Mouse (Mus musculus) liver, embryonic 16.5 days (tissue): ENCODE measurements around the gene Cyb561d2. TPM values are rescaled to one million over a fixed set of nuclear protein-coding genes. Genes with fewer than 3 reads are reported as not detected.
"Not testable (repeated sequence)": the region's sequence is repeated elsewhere in the genome, so short reads cannot be mapped to it uniquely, and the experiment has no call there.

ENCODE experiments used
- ATAC-seq: fragments of 200-750 bp; cut with Nextera tagmentation; 2 replicates; pipeline ENCODE4 v1.8.0; 2017; ENCODE audit warnings: low read depth, mild to moderate bottlenecking, moderate number of reproducible peaks, moderate library complexity
- H3K27ac ChIP-seq: fragments of 300-500 bp; sonication (generic); 2 replicates; pipeline ENCODE4 v1.5.1; 2014; ENCODE audit warnings: mild to moderate bottlenecking, low read length
- H3K27me3 ChIP-seq: fragments of 300-500 bp; sonication (generic); 2 replicates; pipeline ENCODE4 v1.6.1; 2014; ENCODE audit warnings: low read depth, low read length, mixed read lengths; ENCODE audit not compliant: control insufficient read depth, insufficient read depth
- H3K36me3 ChIP-seq: fragments of 300-500 bp; sonication (generic); 2 replicates; pipeline ENCODE4 v1.6.1; 2014; ENCODE audit warnings: mild to moderate bottlenecking; ENCODE audit not compliant: control insufficient read depth, insufficient read depth
- H3K4me1 ChIP-seq: fragments of 300-500 bp; sonication (generic); 2 replicates; pipeline ENCODE4 v1.6.1; 2014; ENCODE audit warnings: low read depth, low read length, mixed read lengths; ENCODE audit not compliant: control insufficient read depth
- H3K4me2 ChIP-seq: fragments of 300-500 bp; sonication (generic); 2 replicates; pipeline ENCODE4 v1.6.1; 2014; ENCODE audit warnings: low read depth, low read length, mixed read lengths
- H3K4me3 ChIP-seq: fragments of 300-500 bp; sonication (generic); 2 replicates; pipeline ENCODE4 v1.5.1; 2014; ENCODE audit warnings: low read depth, mild to moderate bottlenecking, low read length
- H3K9ac ChIP-seq: fragments of 300-500 bp; sonication (generic); 2 replicates; pipeline ENCODE4 v1.6.1; 2014; ENCODE audit warnings: low read depth, low read length
- H3K9me3 ChIP-seq: fragments of 300-500 bp; sonication (generic); replicated peaks from 2 replicates; pipeline ENCODE4 v1.6.1; 2016; ENCODE audit warnings: low read length; ENCODE audit not compliant: control insufficient read depth
- WGBS: fragments of 180-500 bp; shearing (Covaris S2); extraction: QIAGEN DNeasy Blood & Tissue Kit; methylation state at CpG from one replicate; pipeline ENCODE4 v1.1.7; 2014; ENCODE audit not compliant: insufficient replicate concordance; 5-methylcytosine and 5-hydroxymethylcytosine counted together
- polyA plus RNA-seq: library from polyadenylated mRNA; unstranded; fragments of >200 nt; fragmentation: Nextera tagmentation; extraction: Ambion mirVana; gene quantifications from 2 replicates; pipeline ENCODE4 v1.2.1, GENCODE M21; 2015

Gene Cyb561d2
- polyA plus RNA-seq, 1 experiment from 2014 or later: 11.2 TPM

DNA sequence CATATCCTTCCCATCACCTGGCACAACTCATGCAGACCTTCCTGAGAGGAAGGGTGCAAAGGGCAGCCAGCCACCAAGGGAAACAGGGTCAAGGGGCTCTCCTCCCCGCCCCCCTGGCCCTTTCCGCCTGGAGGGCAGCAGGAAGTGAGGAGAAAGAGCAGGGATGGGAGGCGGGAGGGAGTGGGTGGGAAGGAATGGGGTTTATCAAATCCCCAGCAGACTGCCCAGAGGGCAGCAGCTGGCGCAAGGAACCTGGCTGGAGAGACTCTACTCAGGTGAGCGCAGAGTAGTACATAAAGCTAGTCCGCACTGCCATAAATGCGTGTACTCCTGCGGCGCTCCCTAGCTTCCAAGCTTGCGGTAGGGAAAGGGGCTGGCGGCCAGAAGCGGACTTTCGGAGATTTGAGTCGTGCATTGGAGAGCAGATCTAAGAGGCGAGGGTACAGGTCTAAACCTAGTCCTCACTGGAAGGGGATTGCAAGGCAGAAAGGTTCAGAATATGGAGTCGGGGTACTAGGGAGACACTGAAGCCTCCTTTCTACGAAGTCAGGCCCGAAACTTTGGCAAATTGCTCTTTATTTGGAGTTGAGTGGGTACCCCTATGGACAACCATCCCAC lies 25.8 kb upstream of the Cyb561d2 start, which contains the start of gene Hyal2:
TSS of gene Hyal2 (plus strand) at position 244 of the 618 bp plus-strand sequence.
- 43% methylated on average over 18 of the region's 18 CpGs for WGBS
- peak within 1 kb of the TSS; percentile 81 for H3K4me2 ChIP-seq
- H3K9me3 ChIP-seq: no peaks in the 10 kb centered on the region
- no peak for ATAC-seq
- H3K27ac ChIP-seq: peak within 1 kb of the TSS; percentile 92
- H3K36me3 ChIP-seq: peaks cover 4% of the 10 kb centered on the region
- H3K27me3 ChIP-seq: no peaks in the 10 kb centered on the region
- H3K4me3 ChIP-seq: peak within 1 kb of the TSS; percentile 74
- peaks cover 73% of the 10 kb centered on the region for H3K4me1 ChIP-seq
- H3K9ac ChIP-seq: peak within 1 kb of the TSS; percentile 80

GRCm38 (mm10) chr9:107566855-107567254 lies 24.9 kb upstream of the Cyb561d2 start:
- H3K4me1 ChIP-seq: peaks cover 66% of the 10 kb centered on the region
- no peaks in the 10 kb centered on the region for H3K27me3 ChIP-seq
- H3K4me2 ChIP-seq: peak overlapping the region; percentile 81; the same call in 1 of the 2 replicates
- peaks cover 4% of the 10 kb centered on the region for H3K36me3 ChIP-seq
- 38% methylated on average over 3 of the region's 3 CpGs for WGBS
- no peak for ATAC-seq
- H3K9me3 ChIP-seq: no peaks in the 10 kb centered on the region
- H3K9ac ChIP-seq: peak overlapping the region; percentile 21; the same call in 1 of the 2 replicates
- peak overlapping the region; percentile 92 for H3K27ac ChIP-seq
- H3K4me3 ChIP-seq: no peak overlapping the region

GRCm38 (mm10) chr9:107566041-107566709 lies 24.2 kb upstream of the Cyb561d2 start:
- peak overlapping the region; percentile 17; the same call in 1 of the 2 replicates for H3K4me2 ChIP-seq
- peak overlapping the region; percentile 92 for H3K27ac ChIP-seq
- H3K27me3 ChIP-seq: no peaks in the 10 kb centered on the region
- H3K9ac ChIP-seq: no peak overlapping the region
- H3K4me3 ChIP-seq: no peak overlapping the region
- no peak for ATAC-seq
- WGBS: 48% methylated on average over 15 of the region's 15 CpGs
- peaks cover 60% of the 10 kb centered on the region for H3K4me1 ChIP-seq
- no peaks in the 10 kb centered on the region for H3K9me3 ChIP-seq
- H3K36me3 ChIP-seq: peaks cover 10% of the 10 kb centered on the region

DNA sequence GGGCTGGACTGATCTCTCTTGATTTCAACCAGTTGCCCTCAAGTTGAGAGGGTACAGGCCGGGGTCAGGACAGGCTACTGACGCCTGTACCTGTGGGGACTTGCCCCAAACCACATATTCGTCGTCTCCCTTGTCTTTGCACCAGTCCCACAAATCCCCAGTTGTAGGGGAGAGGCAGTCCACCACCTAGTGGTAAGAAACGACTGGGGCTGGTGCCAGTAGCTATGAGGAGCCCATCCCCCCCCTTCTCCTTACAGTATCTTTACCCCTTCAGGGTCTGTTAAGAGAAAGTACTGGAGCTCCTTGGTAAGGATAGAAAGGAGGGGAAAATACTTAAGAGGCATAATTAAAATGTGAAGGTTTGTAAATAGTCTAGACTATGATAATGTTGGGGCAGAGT lies 23.6 kb upstream of the Cyb561d2 start:
- not testable (repeated sequence) for H3K4me2 ChIP-seq, H3K4me3 ChIP-seq, H3K9ac ChIP-seq, H3K9me3 ChIP-seq, H3K27me3 ChIP-seq, ATAC-seq, H3K27ac ChIP-seq
- 44% methylated on average over 5 of the region's 5 CpGs for WGBS
- peaks cover 14% of the 10 kb centered on the region for H3K36me3 ChIP-seq
- H3K4me1 ChIP-seq: peaks cover 53% of the 10 kb centered on the region

- H3K9me3 ChIP-seq: no peaks in the 10 kb centered on the region
- H3K27me3 ChIP-seq: no peaks in the 10 kb centered on the region
- peak within 1 kb of the TSS; percentile 87 for H3K4me2 ChIP-seq
- peaks cover 35% of the 10 kb centered on the region for H3K36me3 ChIP-seq
- WGBS: under 1% methylated on average over 46 of the region's 46 CpGs
- peak within 1 kb of the TSS; percentile 83 for H3K27ac ChIP-seq
- peak; percentile 96 for ATAC-seq
- peak within 1 kb of the TSS; percentile 92 for H3K4me3 ChIP-seq
- peaks cover 40% of the 10 kb centered on the region for H3K4me1 ChIP-seq
- peak within 1 kb of the TSS; percentile 92 for H3K9ac ChIP-seq
These were observed 21.1 kb upstream of the Cyb561d2 start, which contains the start of gene Tusc2 for GRCm38 (mm10) chr9:107563029-107563581. Tusc2 (plus strand) TSS chr9:107563255.

DNA sequence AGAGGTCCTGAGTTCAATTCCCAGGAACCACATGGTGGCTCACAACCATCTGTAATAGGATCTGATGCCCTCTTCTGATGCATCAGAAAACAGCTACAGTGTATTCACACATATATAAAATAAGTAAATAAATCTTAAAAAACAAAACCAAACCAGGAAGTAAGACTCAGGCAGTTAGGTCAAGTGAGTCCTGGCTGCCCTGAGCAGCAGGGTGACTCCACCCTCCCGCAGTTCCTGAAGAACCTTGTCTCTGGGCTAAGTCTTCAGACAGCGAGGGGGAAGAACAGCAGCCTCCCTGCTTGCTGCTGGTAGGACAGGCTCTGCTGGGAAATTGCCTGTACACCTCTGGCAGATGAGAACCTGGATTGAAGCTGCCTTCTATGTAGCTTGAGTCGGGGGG lies 14.4 kb upstream of the Cyb561d2 start:
- H3K36me3 ChIP-seq: peaks cover 35% of the 10 kb centered on the region
- H3K4me1 ChIP-seq: peaks cover 40% of the 10 kb centered on the region
- 38% methylated on average over 3 of the region's 3 CpGs for WGBS
- peak overlapping the region; percentile 80 for H3K4me3 ChIP-seq
- no peaks in the 10 kb centered on the region for H3K9me3 ChIP-seq
- ATAC-seq: no peak
- H3K4me2 ChIP-seq: peak overlapping the region; percentile 93
- peaks cover 9% of the 10 kb centered on the region; the same call in 1 of the 2 replicates for H3K27me3 ChIP-seq
- peak overlapping the region; percentile 13 for H3K27ac ChIP-seq
- H3K9ac ChIP-seq: peak overlapping the region; percentile 94; the same call in 1 of the 2 replicates

GRCm38 (mm10) chr9:107555701-107556100 lies 13.7 kb upstream of the Cyb561d2 start:
- ATAC-seq: no peak
- Histone ChIP-seq H3K9me3 (no peaks in the 10 kb centered on the region), H3K27ac (peak overlapping the region; percentile 94), H3K4me1 (peaks cover 46% of the 10 kb centered on the region), H3K4me3 (peak overlapping the region; percentile 80), H3K9ac (peak overlapping the region; percentile 94), H3K27me3 (peaks cover 9% of the 10 kb centered on the region; the same call in 1 of the 2 replicates), H3K36me3 (peaks cover 30% of the 10 kb centered on the region), H3K4me2 (peak overlapping the region; percentile 93)
- 19% methylated on average over 2 of the region's 2 CpGs for WGBS

DNA sequence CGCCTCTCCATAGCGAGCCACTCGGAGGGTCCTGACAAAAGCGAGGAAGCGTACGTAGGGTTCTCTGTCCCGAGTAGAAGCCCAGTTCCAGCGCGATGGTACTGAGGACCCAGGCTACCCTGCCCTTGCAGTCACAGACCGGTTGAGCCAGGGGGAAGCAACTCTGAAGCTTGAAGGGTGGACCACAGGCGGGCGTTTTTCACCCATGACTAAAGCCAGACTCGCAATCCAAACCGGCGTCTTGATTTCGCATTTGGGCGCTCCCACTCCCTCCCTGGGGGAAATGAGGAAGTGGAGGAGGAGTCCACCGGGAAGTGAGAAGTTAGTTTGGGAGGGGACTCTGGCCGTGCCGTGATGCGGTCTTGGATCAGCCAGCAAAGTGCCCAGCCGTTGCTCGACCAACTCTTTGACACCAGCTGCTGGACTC lies 13.1 kb upstream of the Cyb561d2 start:
- Histone ChIP-seq H3K4me3 (peak overlapping the region; percentile 80), H3K36me3 (peaks cover 26% of the 10 kb centered on the region), H3K4me1 (peaks cover 46% of the 10 kb centered on the region), H3K4me2 (peak overlapping the region; percentile 93), H3K27ac (peak overlapping the region; percentile 94), H3K9ac (peak overlapping the region; percentile 94), H3K9me3 (no peaks in the 10 kb centered on the region), H3K27me3 (peaks cover 13% of the 10 kb centered on the region; the same call in 1 of the 2 replicates)
- WGBS: 0% methylated on average over 23 of the region's 23 CpGs
- peak; percentile 2 for ATAC-seq
